9 mouse cellular contexts compared by ENCODE assay signal in genomic region chr15:95598630-95599029, GRCm38 (mm10). TPM values are rescaled to one million over a fixed set of nuclear protein-coding genes. Genes with fewer than 3 reads are reported as not detected.
DNase-seq lines count a peak whose midpoint lies in the region; ATAC-seq and TF ChIP-seq lines count a peak whose summit lies in the region.
"Had no signal": no experiment of that assay in that cellular context is flagged by ENCODE, and none has a peak within 500 bp of the region (broad histone marks: within the 10 kb centered on the region; RNA-seq: fewer than 3 reads in every experiment).

No protein-coding gene starts in this region.

- intact Hi-C loops in gastrocnemius, adult 2 months (cut with DNase I) = no loop called here

- no peaks in the 10 kb centered on the region for H3K27me3 ChIP-seq in midbrain, embryonic 14.5 days (ENCODE audit: control insufficient read depth, insufficient read depth, low read length)
- H3K27me3 ChIP-seq in midbrain, embryonic 15.5 days (replicated peaks) = no peaks in the 10 kb centered on the region; the same call in 1 of the 2 replicates
- H3K27me3 ChIP-seq: hindbrain, embryonic 15.5 days had no signal

- 55% methylated on average over 1 of the region's 1 CpGs for WGBS in midbrain, embryonic 14.5 days
- WGBS in midbrain, embryonic 15.5 days = 71% methylated on average over 1 of the region's 1 CpGs

- no peaks in the 10 kb centered on the region for H3K9me3 ChIP-seq in midbrain, embryonic 14.5 days (ENCODE audit: control insufficient read depth, low read length)
- no peaks in the 10 kb centered on the region for H3K9me3 ChIP-seq in midbrain, embryonic 15.5 days
- H3K9me3 ChIP-seq: hindbrain, embryonic 15.5 days had no signal

- no peak for ATAC-seq in midbrain, embryonic 14.5 days (ENCODE audit: low FRiP score, low TSS enrichment)
- ATAC-seq in midbrain, embryonic 15.5 days (replicated peaks) = no peak

- TF ChIP-seq CTCF in gastrocnemius, adult 2 months (IDR thresholded peaks at IDR 0.05) = peak; percentile 41

- H3K4me2 ChIP-seq in midbrain, embryonic 14.5 days (ENCODE audit: low read length) = no peak overlapping the region
- H3K4me2 ChIP-seq in midbrain, embryonic 15.5 days = no peak overlapping the region
- H3K4me2 ChIP-seq: hindbrain, embryonic 15.5 days had no signal

- no peak overlapping the region for H3K4me3 ChIP-seq in gastrocnemius, adult 2 months
- H3K4me3 ChIP-seq in midbrain, embryonic 14.5 days (replicated peaks; ENCODE audit: low read depth, low read length) = no peak overlapping the region
- no peak overlapping the region for H3K4me3 ChIP-seq in midbrain, embryonic 15.5 days
- H3K4me3 ChIP-seq: hindbrain, embryonic 15.5 days had no signal

- H3K9ac ChIP-seq in midbrain, embryonic 14.5 days (replicated peaks; ENCODE audit: low read length) = no peak overlapping the region
- no peak overlapping the region for H3K9ac ChIP-seq in midbrain, embryonic 15.5 days
- H3K9ac ChIP-seq: hindbrain, embryonic 15.5 days had no signal

- H3K27ac ChIP-seq in gastrocnemius, adult 2 months = no peak overlapping the region
- H3K27ac ChIP-seq in midbrain, embryonic 14.5 days (replicated peaks; ENCODE audit: low read depth, low read length) = no peak overlapping the region
- no peak overlapping the region for H3K27ac ChIP-seq in midbrain, embryonic 15.5 days
- H3K27ac ChIP-seq: hindbrain, embryonic 15.5 days had no signal

- no peak for DNase-seq in gastrocnemius, adult 2 months
- no peak for DNase-seq in gastrocnemius, postnatal 10 days
- DNase-seq in midbrain, embryonic 14.5 days = peak; percentile 74
- peak; percentile 59 for DNase-seq in embryo, embryonic 11 days
- DNase-seq in retina, postnatal 7 days (ENCODE audit: low read depth, low spot score) = peak; percentile 11
- no peak for DNase-seq in heart, adult 8-10 months (ENCODE audit: low spot score)
- no peak for DNase-seq in heart, adult 9 months (ENCODE audit: low spot score in 2 of 2)

- no peaks in the 10 kb centered on the region for H3K4me1 ChIP-seq in midbrain, embryonic 14.5 days (ENCODE audit: control insufficient read depth, insufficient read depth, low read length)
- H3K4me1 ChIP-seq in midbrain, embryonic 15.5 days = no peaks in the 10 kb centered on the region
- H3K4me1 ChIP-seq: hindbrain, embryonic 15.5 days had no signal

- H3K36me3 ChIP-seq in midbrain, embryonic 14.5 days (ENCODE audit: control insufficient read depth, insufficient read depth, low read length) = no peaks in the 10 kb centered on the region
- H3K36me3 ChIP-seq in midbrain, embryonic 15.5 days (replicated peaks) = no peaks in the 10 kb centered on the region
- H3K36me3 ChIP-seq: hindbrain, embryonic 15.5 days had no signal

RNA-seq across cellular contexts. Expression of gene Dbx2, which starts 57.1 kb away (rescaled TPM):
- total RNA-seq in gastrocnemius, adult 2 months (2021) = not detected
- total RNA-seq in gastrocnemius, postnatal 10 days (2021) = under 1 TPM; 0.18 to 0.35 TPM
- 3.1 and 9.0 TPM in 2 replicates for polyA plus RNA-seq in midbrain, embryonic 14.5 days (2014; fragmentation: Nextera tagmentation; extraction: Ambion mirVana)
- 6.9 and 8.6 TPM in 2 replicates for polyA plus RNA-seq in midbrain, embryonic 15.5 days (2015; fragmentation: Nextera tagmentation; extraction: Ambion mirVana)
- not detected for total RNA-seq in heart, adult 8-10 months (2022)

Comparison
In these comparisons a context has a peak if more than half of its experiments do, and no peak if none do; other contexts are left out.
1. DNase-seq: peak in midbrain, embryonic 14.5 days (single experiment), embryo, embryonic 11 days (single experiment) and retina, postnatal 7 days (single experiment); none in gastrocnemius, adult 2 months (single experiment), gastrocnemius, postnatal 10 days (single experiment), heart, adult 8-10 months (single experiment) and heart, adult 9 months (0 of 2).